Mouse (Mus musculus) liver, adult 2 months (tissue): ENCODE results near the gene Sel1l. TPM values are rescaled to one million over a fixed set of nuclear protein-coding genes. Genes with fewer than 3 reads are reported as not detected.

Experiments used
- DNase-seq: peaks from one replicate; pipeline ENCODE4 v3.0.0-alpha.2; 2011; ENCODE audit warnings: low read depth, low spot score; ENCODE audit errors: extremely low read depth
- H3K27ac ChIP-seq: fragments of 200-500 bp; replicated peaks from 2 replicates; pipeline ENCODE4 v1.5.1; 2012; ENCODE audit warnings: low read depth, mild to moderate bottlenecking, control low read depth, inconsistent platforms, low read length; ENCODE audit not compliant: insufficient read depth
- H3K27me3 ChIP-seq: fragments of 200-500 bp; 2 replicates; pipeline ENCODE4 v1.6.1; 2012; ENCODE audit warnings: mild to moderate bottlenecking, moderate library complexity, low read length, inconsistent platforms; ENCODE audit not compliant: control insufficient read depth, insufficient read depth
- H3K36me3 ChIP-seq: fragments of 200-500 bp; 2 replicates; pipeline ENCODE4 v1.6.1; 2012; ENCODE audit warnings: low read length, inconsistent platforms; ENCODE audit not compliant: control insufficient read depth, insufficient read depth
- H3K4me1 ChIP-seq: fragments of 200-500 bp; 2 replicates; pipeline ENCODE4 v1.6.1; 2011; ENCODE audit warnings: low read length; ENCODE audit not compliant: control insufficient read depth, insufficient read depth
- H3K4me3 ChIP-seq: fragments of 200-500 bp; 2 replicates; pipeline ENCODE4 v1.5.1; 2011; ENCODE audit warnings: low read depth, mild to moderate bottlenecking, control low read depth, low read length, moderate library complexity; ENCODE audit not compliant: insufficient read depth
- H3K79me2 ChIP-seq: fragments of 200-500 bp; 2 replicates; pipeline ENCODE4 v1.6.1; 2012; ENCODE audit warnings: inconsistent platforms, mild to moderate bottlenecking, low read length, moderate library complexity; ENCODE audit not compliant: control insufficient read depth, insufficient read depth
- H3K9ac ChIP-seq: fragments of 200-500 bp; 2 replicates; pipeline ENCODE4 v1.6.1; 2012; ENCODE audit warnings: low read depth, mild to moderate bottlenecking, control low read depth, inconsistent platforms, low read length
- CTCF ChIP-seq: fragments of 200-500 bp; IDR thresholded peaks from 2 replicates; pipeline ENCODE4 v1.5.1; 2011; ENCODE audit warnings: low read depth, low read length, control low read depth
- POLR2A ChIP-seq: fragments of 200-500 bp; IDR thresholded peaks from 2 replicates; pipeline ENCODE4 v1.6.1; 2011; ENCODE audit warnings: low read length, control low read depth; ENCODE audit not compliant: insufficient read depth; ENCODE audit errors: extremely low read depth
- WGBS: fragments of 180-500 bp; shearing (Covaris S2); methylation state at CpG from one replicate; pipeline ENCODE4 v1.1.7; 2018; 5-methylcytosine and 5-hydroxymethylcytosine counted together
- polyA plus RNA-seq: library from polyadenylated mRNA; depleted of rRNA; stranded (reverse); fragments of >200 nt; gene quantifications from 2 replicates; pipeline ENCODE4 v1.2.3, GENCODE M21; 2012
- total RNA-seq: library from RNA; depleted of rRNA; stranded (reverse); fragments of >200 nt; gene quantifications from 2 replicates; pipeline ENCODE4 v1.2.3, GENCODE M21; 2014

Gene Sel1l
- total and polyA plus RNA-seq, 2 experiments, result 37.7 to 97.2 TPM

- H3K4me1 ChIP-seq, result no peaks in the 10 kb centered on the region
- H3K27ac ChIP-seq, result no peak overlapping the region
- WGBS, result 97% methylated on average over 11 of the region's 11 CpGs
- H3K36me3 ChIP-seq, result peaks cover 74% of the 10 kb centered on the region
- H3K79me2 ChIP-seq, result no peaks in the 10 kb centered on the region
- H3K4me3 ChIP-seq, result no peak overlapping the region
- TF ChIP-seq CTCF (no peak), POLR2A (no peak)
- no peak for DNase-seq
- H3K9ac ChIP-seq, result no peak overlapping the region
- no peaks in the 10 kb centered on the region for H3K27me3 ChIP-seq
These were observed 33.4 kb downstream of the Sel1l start for GRCm38 (mm10) chr12:91815552-91815951.

- no peak for DNase-seq
- H3K4me3 ChIP-seq, result no peak overlapping the region
- H3K9ac ChIP-seq, result no peak overlapping the region
- H3K36me3 ChIP-seq, result peaks cover 62% of the 10 kb centered on the region
- TF ChIP-seq CTCF (no peak), POLR2A (no peak)
- peaks cover 3% of the 10 kb centered on the region for H3K4me1 ChIP-seq
- H3K27ac ChIP-seq, result no peak overlapping the region
- WGBS, result 80% methylated on average over 8 of the region's 8 CpGs
- H3K27me3 ChIP-seq, result no peaks in the 10 kb centered on the region
- no peaks in the 10 kb centered on the region for H3K79me2 ChIP-seq
These were observed 40.0 kb downstream of the Sel1l start for GRCm38 (mm10) chr12:91808911-91809310.

- 86% methylated on average over 6 of the region's 6 CpGs for WGBS
- TF ChIP-seq POLR2A (no peak), CTCF (no peak)
- Histone ChIP-seq H3K36me3 (peaks cover 52% of the 10 kb centered on the region), H3K4me1 (peaks cover 3% of the 10 kb centered on the region), H3K9ac (no peak overlapping the region), H3K79me2 (no peaks in the 10 kb centered on the region), H3K27me3 (no peaks in the 10 kb centered on the region), H3K4me3 (no peak overlapping the region), H3K27ac (no peak overlapping the region)
- DNase-seq, result no peak
These were observed 41.2 kb downstream of the Sel1l start for GRCm38 (mm10) chr12:91807761-91808160.

GRCm38 (mm10) chr12:91807095-91807494 lies 41.9 kb downstream of the Sel1l start:
- no peak for TF ChIP-seq POLR2A
- TF ChIP-seq CTCF, result no peak
- DNase-seq, result no peak
- Histone ChIP-seq H3K4me1 (peaks cover 3% of the 10 kb centered on the region), H3K9ac (no peak overlapping the region), H3K27me3 (no peaks in the 10 kb centered on the region), H3K27ac (no peak overlapping the region), H3K4me3 (no peak overlapping the region), H3K36me3 (peaks cover 46% of the 10 kb centered on the region), H3K79me2 (no peaks in the 10 kb centered on the region)
- WGBS, result 94% methylated on average over 11 of the region's 11 CpGs

- Histone ChIP-seq H3K4me1 (peaks cover 4% of the 10 kb centered on the region), H3K27me3 (no peaks in the 10 kb centered on the region), H3K79me2 (no peaks in the 10 kb centered on the region), H3K27ac (no peak overlapping the region), H3K36me3 (peaks cover 18% of the 10 kb centered on the region), H3K9ac (no peak overlapping the region), H3K4me3 (no peak overlapping the region)
- WGBS, result 56% methylated on average over 3 of the region's 3 CpGs
- DNase-seq, result no peak
- TF ChIP-seq CTCF (no peak), POLR2A (no peak)
These were observed 44.7 kb downstream of the Sel1l start for GRCm38 (mm10) chr12:91804262-91804661.

- Histone ChIP-seq H3K4me3 (no peak overlapping the region), H3K27me3 (no peaks in the 10 kb centered on the region), H3K27ac (no peak overlapping the region), H3K4me1 (peaks cover 4% of the 10 kb centered on the region), H3K36me3 (peaks cover 10% of the 10 kb centered on the region), H3K79me2 (no peaks in the 10 kb centered on the region), H3K9ac (no peak overlapping the region)
- no peak for TF ChIP-seq CTCF
- no peak for TF ChIP-seq POLR2A
- WGBS, result 73% methylated on average over 13 of the region's 13 CpGs
- no peak for DNase-seq
These were observed 45.6 kb downstream of the Sel1l start for GRCm38 (mm10) chr12:91803207-91803932.
